Mouse (Mus musculus) testis, adult 2 months (tissue): ENCODE data around the gene Rp9.

ENCODE experiments used
- CTCF ChIP-seq: fragments of 200-500 bp; IDR thresholded peaks from 2 replicates; pipeline ENCODE4 v1.5.1; 2012; ENCODE audit warnings: low read depth, mild to moderate bottlenecking, inconsistent platforms, low read length, moderate library complexity; ENCODE audit not compliant: control insufficient read depth, insufficient read depth, insufficient replicate concordance
- POLR2A ChIP-seq: fragments of 200-500 bp; IDR thresholded peaks from 2 replicates; pipeline ENCODE4 v1.6.1; 2012; ENCODE audit warnings: low read depth, mild to moderate bottlenecking, inconsistent platforms, low read length, moderate library complexity; ENCODE audit not compliant: control insufficient read depth

DNA sequence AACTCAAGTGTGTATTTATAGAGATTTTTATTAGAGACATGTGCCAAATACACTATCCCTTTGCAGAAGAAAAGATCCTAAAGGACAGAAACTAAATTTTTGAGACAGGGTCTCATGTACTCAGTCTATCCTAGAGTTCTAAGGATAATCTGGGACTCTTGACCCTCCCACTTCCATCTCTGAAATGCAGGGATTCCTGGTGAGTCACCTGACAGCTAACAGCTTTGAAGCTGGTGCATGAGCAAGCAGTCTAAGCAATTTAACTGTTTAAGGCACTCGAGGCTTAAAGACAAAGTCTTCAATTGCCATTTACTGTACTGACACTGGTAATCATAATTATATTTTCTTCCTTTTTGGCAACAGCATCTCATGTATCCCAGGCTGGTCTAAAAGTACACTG, 47.0 kb downstream of the Rp9 start:
- TF ChIP-seq CTCF (no peak), POLR2A (no peak)
